Mouse (Mus musculus): ENCODE results near the gene Car11.

GRCm38 (mm10) chr7:45706721-45707241 lies 7.1 kb downstream of the Car11 start:
- TF ChIP-seq GATA1 (IDR thresholded peaks at IDR 0.05; ENCODE audit: borderline replicate concordance, low read length) (no peak), FLI1 (IDR thresholded peaks at IDR 0.05; ENCODE audit: low read length) (no peak)

Data from megakaryocyte, embryonic 14.5 days (primary cell).